Mouse (Mus musculus) MEL (cell line): ENCODE results near the gene Wfikkn2. TPM values are rescaled to one million over a fixed set of nuclear protein-coding genes. Genes with fewer than 3 reads are reported as not detected.

ENCODE experiments used
- DNase-seq: peaks from one replicate; pipeline ENCODE4 v3.0.0; 2011; ENCODE audit warnings: low read depth, low spot score
- H3K27ac ChIP-seq: 2 replicates; pipeline ENCODE4 v1.5.1; 2012; ENCODE audit warnings: low read depth, mild to moderate bottlenecking, control low read depth, low read length, moderate library complexity; ENCODE audit not compliant: control insufficient read depth
- H3K27me3 ChIP-seq, 2 experiments: fragments of 150-350 bp in 1 of 2; sonication (generic) in 1 of 2; 2 replicates each; pipeline ENCODE4 v1.6.1; 2012; ENCODE audit warnings: low read length in 2 of 2, mild to moderate bottlenecking in 2 of 2, improper control_type of control experiment in 1 of 2, moderate library complexity in 1 of 2; ENCODE audit not compliant: insufficient read depth in 2 of 2, control insufficient read depth in 1 of 2
- H3K36me3 ChIP-seq, 2 experiments: 2 replicates each; pipeline ENCODE4 v1.6.1; 2012 to 2014; ENCODE audit warnings: low read length in 2 of 2, improper control_type of control experiment in 1 of 2, inconsistent platforms in 1 of 2, mild to moderate bottlenecking in 1 of 2; ENCODE audit not compliant: insufficient read depth in 2 of 2, control insufficient read depth in 1 of 2
- H3K4me1 ChIP-seq, 2 experiments: fragments of 150-350 bp in 1 of 2; sonication (generic) in 1 of 2; 2 replicates each; pipeline ENCODE4 v1.6.1; 2012; ENCODE audit warnings: low read length in 2 of 2, improper control_type of control experiment in 1 of 2, mild to moderate bottlenecking in 1 of 2; ENCODE audit not compliant: insufficient read depth in 2 of 2, control insufficient read depth in 1 of 2
- H3K4me3 ChIP-seq, 2 experiments: fragments of 150-350 bp in 1 of 2; sonication (generic) in 1 of 2; 2 replicates each; pipeline ENCODE4 v1.5.1; 2012; ENCODE audit warnings: low read depth in 2 of 2, low read length in 2 of 2, mild to moderate bottlenecking in 2 of 2, moderate library complexity in 2 of 2, control low read depth in 1 of 2, improper control_type of control experiment in 1 of 2; ENCODE audit not compliant: control insufficient read depth in 1 of 2, insufficient read depth in 1 of 2
- H3K79me2 ChIP-seq: 2 replicates; pipeline ENCODE4 v1.6.1; 2012; ENCODE audit warnings: mild to moderate bottlenecking, low read length, moderate library complexity; ENCODE audit not compliant: control insufficient read depth, poor library complexity, insufficient read depth
- H3K9ac ChIP-seq: 2 replicates; pipeline ENCODE4 v1.6.1; 2012; ENCODE audit warnings: low read depth, mild to moderate bottlenecking, control low read depth, low read length, moderate library complexity; ENCODE audit not compliant: control insufficient read depth, poor library complexity, severe bottlenecking
- H3K9me3 ChIP-seq: fragments of 150-350 bp; sonication (generic); replicated peaks from 2 replicates; pipeline ENCODE4 v1.6.1; 2012; ENCODE audit warnings: mild to moderate bottlenecking, low read length, improper control_type of control experiment, moderate library complexity; ENCODE audit not compliant: insufficient read depth
- ELF1 ChIP-seq: IDR thresholded peaks from 2 replicates; pipeline ENCODE4 v1.6.1; 2014; ENCODE audit warnings: low read depth, mild to moderate bottlenecking, inconsistent platforms, low read length, improper control_type of control experiment, moderate library complexity
- HCFC1 ChIP-seq: IDR thresholded peaks from 2 replicates; pipeline ENCODE4 v1.6.1; 2012; ENCODE audit warnings: low read depth, mild to moderate bottlenecking, inconsistent platforms, low read length, improper control_type of control experiment, moderate library complexity
- JUND ChIP-seq: IDR thresholded peaks from 2 replicates; pipeline ENCODE4 v1.6.1; 2011; ENCODE audit warnings: low read depth, mild to moderate bottlenecking, improper control_type of control experiment, low read length
- KAT2A ChIP-seq: conservative IDR thresholded peaks from 2 replicates; pipeline ENCODE4 v1.6.1; 2012; ENCODE audit warnings: low read depth, low read length, improper control_type of control experiment, inconsistent platforms
- MAFK ChIP-seq: IDR thresholded peaks from 2 replicates; pipeline ENCODE4 v1.6.1; 2011; ENCODE audit warnings: low read depth, mild to moderate bottlenecking, low read length, improper control_type of control experiment, borderline replicate concordance
- MAX ChIP-seq: IDR thresholded peaks from 2 replicates; pipeline ENCODE4 v1.6.1; 2011; ENCODE audit warnings: low read length, improper control_type of control experiment
- MXI1 ChIP-seq: IDR thresholded peaks from 2 replicates; pipeline ENCODE4 v1.6.1; 2011; ENCODE audit warnings: mild to moderate bottlenecking, low read depth, low read length, improper control_type of control experiment
- POLR2A ChIP-seq, 2 experiments: IDR thresholded peaks; 2 replicates each; pipeline ENCODE4 v1.6.1; 2011 to 2012; ENCODE audit warnings: low read length in 2 of 2, mild to moderate bottlenecking in 2 of 2, control low read depth in 1 of 2, improper control_type of control experiment in 1 of 2, low read depth in 1 of 2, moderate library complexity in 1 of 2; ENCODE audit not compliant: control insufficient read depth in 1 of 2, insufficient read depth in 1 of 2, poor library complexity in 1 of 2
- POLR2AphosphoS5 ChIP-seq: IDR thresholded peaks from 2 replicates; pipeline ENCODE4 v1.6.1; 2012; ENCODE audit warnings: low read depth, borderline replicate concordance, mild to moderate bottlenecking, inconsistent platforms, low read length, moderate library complexity, mixed read lengths
- SIN3A ChIP-seq: IDR thresholded peaks from 2 replicates; pipeline ENCODE4 v1.6.1; 2012; ENCODE audit warnings: low read length, improper control_type of control experiment, inconsistent platforms
- TBP ChIP-seq: IDR thresholded peaks from 2 replicates; pipeline ENCODE4 v1.8.0; 2011; ENCODE audit warnings: low read depth, low read length, improper control_type of control experiment
- USF1 ChIP-seq: IDR thresholded peaks from 2 replicates; pipeline ENCODE4 v1.6.1; 2014; ENCODE audit warnings: low read depth, mild to moderate bottlenecking, inconsistent platforms, low read length, improper control_type of control experiment, moderate library complexity
- USF2 ChIP-seq, 2 experiments: IDR thresholded peaks; 2 replicates each; pipeline ENCODE4 v1.6.1; 2011 to 2012; ENCODE audit warnings: improper control_type of control experiment in 2 of 2, low read length in 2 of 2, borderline replicate concordance in 1 of 2, inconsistent platforms in 1 of 2, low read depth in 1 of 2, mild to moderate bottlenecking in 1 of 2; ENCODE audit not compliant: insufficient read depth in 1 of 2
- ZC3H11A ChIP-seq: IDR thresholded peaks from 2 replicates; pipeline ENCODE4 v1.6.1; 2012; ENCODE audit warnings: low read depth, mild to moderate bottlenecking, inconsistent platforms, low read length, improper control_type of control experiment
- ZKSCAN1 ChIP-seq: IDR thresholded peaks from 2 replicates; pipeline ENCODE4 v1.6.1; 2012; ENCODE audit warnings: low read depth, mild to moderate bottlenecking, inconsistent platforms, low read length, improper control_type of control experiment, moderate library complexity
- ZNF384 ChIP-seq: IDR thresholded peaks from 2 replicates; pipeline ENCODE4 v1.6.1; 2012; ENCODE audit warnings: low read depth, mild to moderate bottlenecking, inconsistent platforms, low read length, improper control_type of control experiment
- polyA plus RNA-seq, 2 experiments: library from polyadenylated mRNA; stranded (reverse) in 1 of 2; unstranded in 1 of 2; fragments of >175 nt in 1 of 2; fragments of >200 nt in 1 of 2; gene quantifications; 2 replicates each; pipeline versions ENCODE4 v1.2.1 to v1.2.4; 2012; ENCODE audit warnings: low replicate concordance in 2 of 2, low read depth in 1 of 2; ENCODE audit not compliant: insufficient read length in 2 of 2, insufficient read depth in 1 of 2, missing spikeins in 1 of 2
- total RNA-seq: library from RNA; depleted of rRNA; stranded (reverse); fragments of 300-350 nt; gene quantifications from 2 replicates; pipeline ENCODE4 v1.2.3, GENCODE M21; 2012

Wfikkn2 gene
- total and polyA plus RNA-seq, 3 experiments, result not detected

- no peak overlapping the region for H3K9ac ChIP-seq
- DNase-seq, result peak; percentile 73
- H3K9me3 ChIP-seq, result no peaks in the 10 kb centered on the region
- no peaks in the 10 kb centered on the region for H3K79me2 ChIP-seq
- H3K4me1 ChIP-seq, result peaks cover 0 to 15% of the 10 kb centered on the region in 2 experiments; a peak in 2 of 4 replicates
- H3K4me3 ChIP-seq, result no peak overlapping the region
- TF ChIP-seq ZKSCAN1 (no peak), ELF1 (peak; percentile 72; the same call in 1 of the 2 replicates)
- no peak overlapping the region for H3K27ac ChIP-seq
- H3K27me3 ChIP-seq, result no peaks in the 10 kb centered on the region
- H3K36me3 ChIP-seq, result peaks cover 0 to 4% of the 10 kb centered on the region in 2 experiments; a peak in 2 of 4 replicates
Measured at GRCm38 (mm10) chr11:94259814-94260213, 14.0 kb upstream of the Wfikkn2 start.

GRCm38 (mm10) chr11:94257987-94258386, 12.2 kb upstream of the Wfikkn2 start:
- Histone ChIP-seq H3K4me3 (no peak overlapping the region), H3K9me3 (no peaks in the 10 kb centered on the region), H3K9ac (no peak overlapping the region), H3K4me1 (peaks cover 0 to 15% of the 10 kb centered on the region in 2 experiments; a peak in 2 of 4 replicates), H3K36me3 (peaks cover 0 to 3% of the 10 kb centered on the region in 2 experiments; a peak in 1 of 4 replicates), H3K79me2 (no peaks in the 10 kb centered on the region), H3K27ac (no peak overlapping the region), H3K27me3 (no peaks in the 10 kb centered on the region; a peak in 1 of 4 replicates)
- TF ChIP-seq MAX (no peak), ZKSCAN1 (no peak), JUND (no peak), TBP (no peak), USF2 (IDR thresholded peaks at IDR 0.05; ENCODE audit: borderline replicate concordance in 1 of 2, insufficient read depth in 1 of 2, low read depth in 1 of 2, low read length in 2 of 2) (no peak), SIN3A (no peak), KAT2A (no peak), POLR2A (IDR thresholded peaks at IDR 0.05; ENCODE audit: control insufficient read depth in 1 of 2, insufficient read depth in 1 of 2, low read depth in 1 of 2, low read length in 2 of 2, poor library complexity in 1 of 2) (no peak), MAFK (no peak), MXI1 (no peak), POLR2AphosphoS5 (no peak)
- no peak for DNase-seq

GRCm38 (mm10) chr11:94255733-94256132, 9.9 kb upstream of the Wfikkn2 start:
- H3K9me3 ChIP-seq, result no peaks in the 10 kb centered on the region
- DNase-seq, result no peak
- H3K27me3 ChIP-seq, result peaks cover 1 to 3% of the 10 kb centered on the region in 2 experiments; a peak in 3 of 4 replicates
- no peaks in the 10 kb centered on the region for H3K79me2 ChIP-seq
- no peak overlapping the region for H3K4me3 ChIP-seq
- H3K9ac ChIP-seq, result no peak overlapping the region
- TF ChIP-seq USF2 (IDR thresholded peaks at IDR 0.05; ENCODE audit: borderline replicate concordance in 1 of 2, insufficient read depth in 1 of 2, low read depth in 1 of 2, low read length in 2 of 2) (0 out of 4 replicates have a peak, but pooled peaks of 1 of the 2 experiments have one; percentile 52), ELF1 (no peak), HCFC1 (no peak), ZNF384 (no peak), MAX (0 out of 2 replicates have a peak, but pooled peaks have one; percentile 45), ZC3H11A (no peak), USF1 (peak; percentile 89)
- TF ChIP-seq, all 39 proteins: peak for 3
- H3K36me3 ChIP-seq, result peaks cover 0 to 3% of the 10 kb centered on the region in 2 experiments; a peak in 1 of 4 replicates
- H3K27ac ChIP-seq, result no peak overlapping the region
- peaks cover 0 to 5% of the 10 kb centered on the region in 2 experiments; a peak in 2 of 4 replicates for H3K4me1 ChIP-seq
